Mouse (Mus musculus) stomach, embryonic 16.5 days (tissue): Measurements from ENCODE around the gene Zdhhc4. TPM values are rescaled to one million over a fixed set of nuclear protein-coding genes. Genes with fewer than 3 reads are reported as not detected.

Source experiments
- polyA plus RNA-seq: library from polyadenylated mRNA; unstranded; fragments of >200 nt; fragmentation: Nextera tagmentation; extraction: Ambion mirVana; gene quantifications from 2 replicates; pipeline ENCODE4 v1.2.1, GENCODE M21; 2015

The Zdhhc4 gene
- polyA plus RNA-seq, 1 experiment from 2014 or later, result 63.6 TPM

Other genes starting within 250 kb of the Zdhhc4 start
- 35.1 and 35.6 TPM in 2 replicates for gene Rnf216, start 216.3 kb downstream of the Zdhhc4 start, polyA plus RNA-seq
- 0.06 TPM in 1 of 2 replicates, not detected in the other for gene Olfr718-ps1, start 181.7 kb downstream of the Zdhhc4 start, polyA plus RNA-seq
- gene Rbak, start 148.5 kb downstream of the Zdhhc4 start, polyA plus RNA-seq, result 9.3 and 10.3 TPM in 2 replicates
- not detected in 2 replicates for gene Spdye4b, start 148.2 kb downstream of the Zdhhc4 start, polyA plus RNA-seq
- not detected in 2 replicates for gene Spdye4a, start 102.4 kb downstream of the Zdhhc4 start, polyA plus RNA-seq
- 11.3 and 12.9 TPM in 2 replicates for gene Zfp12, start 94.1 kb downstream of the Zdhhc4 start, polyA plus RNA-seq
- 0.60 and 0.74 TPM in 2 replicates for gene Zfp316, start 59.2 kb downstream of the Zdhhc4 start, polyA plus RNA-seq
- 0.10 TPM in 1 of 2 replicates, not detected in the other for gene Zfp853, start 35.6 kb downstream of the Zdhhc4 start, polyA plus RNA-seq
- gene E130309D02Rik, start 13.9 kb downstream of the Zdhhc4 start, polyA plus RNA-seq, result 24.4 and 26.1 TPM in 2 replicates
- gene Grid2ip, start 28.1 kb upstream of the Zdhhc4 start, polyA plus RNA-seq, result 2.9 and 4.5 TPM in 2 replicates
- gene Kdelr2, start 74.6 kb upstream of the Zdhhc4 start, polyA plus RNA-seq, result 364 and 376 TPM in 2 replicates
- gene Daglb, start 135.3 kb upstream of the Zdhhc4 start, polyA plus RNA-seq, result 10.3 and 11.5 TPM in 2 replicates
- 195 and 223 TPM in 2 replicates for gene Rac1, start 198.8 kb upstream of the Zdhhc4 start, polyA plus RNA-seq